Mouse (Mus musculus) testis, adult 2 months (tissue): Measurements from ENCODE around the gene Vwa5b2.

Source experiments
- CTCF ChIP-seq: fragments of 200-500 bp; IDR thresholded peaks from 2 replicates; pipeline ENCODE4 v1.5.1; 2012; ENCODE audit warnings: low read depth, mild to moderate bottlenecking, inconsistent platforms, low read length, moderate library complexity; ENCODE audit not compliant: control insufficient read depth, insufficient read depth, insufficient replicate concordance
- POLR2A ChIP-seq: fragments of 200-500 bp; IDR thresholded peaks from 2 replicates; pipeline ENCODE4 v1.6.1; 2012; ENCODE audit warnings: low read depth, mild to moderate bottlenecking, inconsistent platforms, low read length, moderate library complexity; ENCODE audit not compliant: control insufficient read depth

GRCm38 (mm10) chr16:20621191-20621990, 32.1 kb downstream of the Vwa5b2 start, which contains the start of gene Camk2n2:
- TF ChIP-seq CTCF (no peak), POLR2A (no peak)
